Mouse (Mus musculus): ENCODE results near the gene Megf8.

Megf8 gene

DNA sequence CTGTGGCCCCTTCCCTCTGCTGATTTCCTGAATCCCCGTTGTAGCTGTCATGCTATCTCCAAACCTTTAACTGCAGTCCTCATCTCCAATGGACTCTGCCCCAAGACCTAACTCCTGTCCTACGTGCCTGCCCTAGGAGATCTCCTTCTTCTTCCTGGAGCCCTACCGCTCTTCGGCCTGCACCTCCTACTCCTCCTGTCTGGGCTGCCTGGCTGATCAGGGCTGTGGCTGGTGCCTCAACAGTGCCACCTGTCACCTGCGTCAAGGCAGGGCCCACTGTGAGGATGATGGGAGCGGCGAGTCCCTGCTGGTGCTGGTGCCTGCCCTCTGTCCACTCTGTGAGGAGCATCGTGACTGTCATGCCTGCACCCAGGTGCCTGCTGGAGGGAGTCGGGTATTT lies 22.4 kb downstream of the Megf8 start:
- DNase-seq (ENCODE audit: low spot score in 2 of 2), result no peak

DNA sequence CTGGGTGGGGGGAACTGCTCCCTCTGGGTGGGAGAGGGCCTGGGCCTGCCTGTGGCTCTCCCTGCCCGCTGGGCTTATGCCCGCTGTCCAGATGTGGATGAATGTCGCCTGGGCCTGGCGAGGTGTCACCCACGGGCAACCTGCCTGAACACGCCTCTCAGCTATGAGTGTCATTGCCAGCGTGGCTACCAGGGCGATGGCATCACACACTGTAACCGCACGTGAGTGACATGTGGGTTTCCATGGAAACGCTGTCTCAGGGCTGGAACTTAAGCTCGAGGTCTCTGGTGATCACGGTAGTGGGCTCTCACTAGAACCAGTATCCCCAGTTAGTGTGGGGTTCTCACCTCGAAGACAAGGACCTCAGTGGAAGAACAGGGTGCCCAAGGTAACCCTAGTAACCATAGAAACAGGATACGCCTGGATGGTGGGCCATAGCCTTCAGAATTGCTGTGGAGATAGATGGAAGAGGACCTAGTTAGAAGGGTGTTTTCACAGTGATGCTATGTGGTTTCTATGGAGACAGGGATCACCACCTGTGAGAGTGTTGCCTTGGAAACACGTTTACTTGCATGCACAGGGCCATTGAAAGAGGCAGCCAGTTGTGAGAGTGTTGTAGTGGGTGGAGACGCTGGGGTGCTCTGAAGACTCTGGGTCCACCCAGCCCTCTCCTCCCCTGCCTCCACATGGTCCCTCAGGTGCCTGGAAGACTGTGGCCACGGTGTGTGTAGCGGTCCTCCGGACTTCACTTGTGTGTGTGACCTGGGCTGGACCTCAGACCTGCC lies 24.2 kb downstream of the Megf8 start:
- no peak for DNase-seq (ENCODE audit: low spot score in 2 of 2)

DNA sequence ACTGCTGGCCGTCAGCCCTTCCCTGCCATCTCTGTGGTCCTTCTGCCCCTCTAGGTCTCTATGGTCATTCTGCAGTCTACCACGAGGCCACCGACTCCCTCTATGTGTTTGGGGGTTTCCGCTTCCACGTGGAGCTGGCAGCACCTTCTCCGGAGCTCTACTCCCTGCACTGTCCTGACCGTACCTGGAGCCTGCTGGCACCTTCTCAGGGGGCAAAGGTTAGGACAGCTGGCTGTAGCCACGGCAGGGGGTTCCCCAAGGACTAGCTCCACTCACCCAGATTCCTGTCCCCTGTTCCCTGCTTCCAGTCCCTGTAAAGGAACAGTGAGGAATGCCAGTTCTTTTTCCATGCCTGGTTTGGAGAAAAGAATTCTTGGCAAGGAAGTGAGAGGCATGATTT lies 31.9 kb downstream of the Megf8 start:
- DNase-seq (ENCODE audit: low spot score in 2 of 2), result no peak

DNA sequence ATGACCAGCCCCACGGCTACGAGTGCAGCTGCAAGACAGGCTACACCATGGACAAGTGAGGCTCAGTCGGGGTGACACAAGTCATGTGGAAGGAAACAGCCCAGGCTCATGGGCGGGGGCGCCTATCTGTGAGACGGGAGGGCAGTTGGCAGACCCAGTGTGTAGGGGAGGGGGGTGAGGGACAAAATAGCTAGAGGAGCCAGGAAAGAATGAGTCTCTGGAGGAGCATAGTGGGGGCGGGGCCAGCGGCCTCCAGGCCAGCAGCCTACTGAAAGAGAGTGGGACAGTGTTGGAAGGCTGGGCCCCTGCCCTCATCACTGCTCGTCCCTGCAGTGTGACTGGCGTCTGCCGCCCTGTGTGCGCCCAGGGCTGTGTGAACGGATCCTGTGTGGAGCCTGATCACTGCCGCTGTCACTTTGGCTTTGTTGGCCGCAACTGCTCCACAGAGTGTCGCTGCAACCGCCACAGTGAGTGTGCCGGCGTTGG lies 41.8 kb downstream of the Megf8 start:
- no peak for DNase-seq (ENCODE audit: low spot score in 2 of 2)

DNA sequence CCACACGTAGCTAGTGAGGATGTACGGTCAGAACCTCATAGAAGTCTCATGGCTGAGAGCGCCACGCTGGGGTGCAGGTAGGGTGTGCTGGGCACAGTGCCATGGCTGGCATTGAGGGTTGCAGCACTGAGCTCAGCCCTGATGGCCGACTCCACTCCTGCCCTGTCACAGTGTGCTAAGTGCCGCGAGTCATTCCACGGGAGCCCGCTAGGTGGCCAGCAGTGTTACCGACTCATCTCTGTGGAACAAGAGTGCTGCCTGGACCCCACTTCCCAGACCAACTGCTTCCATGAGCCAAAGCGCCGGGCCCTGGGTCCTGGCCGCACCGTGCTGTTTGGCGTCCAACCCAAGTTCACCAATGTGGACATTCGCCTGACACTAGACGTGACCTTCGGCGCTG lies 46.2 kb downstream of the Megf8 start:
- no peak for DNase-seq (ENCODE audit: low spot score in 2 of 2)

DNA sequence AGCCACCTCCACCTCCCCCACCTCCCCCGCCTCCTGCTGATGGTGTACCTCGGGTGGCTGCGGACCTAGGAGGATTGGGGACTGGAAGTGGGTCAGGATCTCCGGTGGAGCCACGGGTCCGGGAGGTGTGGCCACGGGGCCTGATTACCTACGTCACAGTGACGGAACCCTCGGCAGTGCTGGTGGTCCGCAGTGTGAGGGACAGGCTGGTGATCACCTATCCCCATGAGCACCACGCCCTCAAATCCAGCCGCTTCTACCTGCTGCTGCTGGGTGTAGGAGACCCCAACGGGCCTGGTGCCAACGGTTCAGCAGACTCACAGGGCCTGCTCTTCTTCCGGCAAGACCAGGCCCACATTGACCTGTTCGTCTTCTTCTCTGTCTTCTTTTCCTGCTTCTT lies 46.7 kb downstream of the Megf8 start:
- no peak for DNase-seq (ENCODE audit: low spot score in 2 of 2)

DNA sequence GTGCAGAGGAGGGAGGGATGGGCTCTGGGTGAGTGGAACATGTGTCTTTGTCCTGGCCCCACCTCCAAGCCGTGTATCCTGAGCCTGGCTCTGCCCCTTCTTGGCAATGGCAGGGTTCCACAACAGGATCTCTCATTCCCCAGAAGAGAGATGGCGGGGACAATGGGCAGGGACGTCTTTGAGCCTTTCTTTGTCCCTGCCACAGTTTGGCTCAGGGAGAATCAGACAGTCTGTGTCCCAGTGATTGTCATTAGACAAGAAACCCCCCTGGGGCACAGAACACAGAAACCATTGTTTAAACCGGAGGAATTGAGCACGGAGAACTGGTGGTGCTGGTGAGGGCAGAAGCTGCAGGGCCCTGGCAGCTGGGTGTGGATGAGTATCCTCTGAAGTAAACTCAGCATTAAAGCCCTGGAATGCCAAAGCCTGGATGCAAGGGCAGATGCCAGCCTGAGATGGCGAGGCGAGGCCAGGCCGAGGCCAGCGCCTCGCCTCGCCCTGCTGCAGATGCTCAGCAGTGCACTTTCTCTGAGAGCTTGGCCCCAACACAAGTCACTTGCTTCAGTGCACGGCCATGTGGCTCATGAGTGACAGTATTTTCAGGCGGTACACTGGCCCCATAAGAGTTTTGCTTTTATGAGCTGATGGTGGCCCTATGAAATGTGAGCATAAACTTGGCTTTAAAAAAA lies 49.1 kb downstream of the Megf8 start:
- no peak for DNase-seq (ENCODE audit: low spot score in 2 of 2)

DNA sequence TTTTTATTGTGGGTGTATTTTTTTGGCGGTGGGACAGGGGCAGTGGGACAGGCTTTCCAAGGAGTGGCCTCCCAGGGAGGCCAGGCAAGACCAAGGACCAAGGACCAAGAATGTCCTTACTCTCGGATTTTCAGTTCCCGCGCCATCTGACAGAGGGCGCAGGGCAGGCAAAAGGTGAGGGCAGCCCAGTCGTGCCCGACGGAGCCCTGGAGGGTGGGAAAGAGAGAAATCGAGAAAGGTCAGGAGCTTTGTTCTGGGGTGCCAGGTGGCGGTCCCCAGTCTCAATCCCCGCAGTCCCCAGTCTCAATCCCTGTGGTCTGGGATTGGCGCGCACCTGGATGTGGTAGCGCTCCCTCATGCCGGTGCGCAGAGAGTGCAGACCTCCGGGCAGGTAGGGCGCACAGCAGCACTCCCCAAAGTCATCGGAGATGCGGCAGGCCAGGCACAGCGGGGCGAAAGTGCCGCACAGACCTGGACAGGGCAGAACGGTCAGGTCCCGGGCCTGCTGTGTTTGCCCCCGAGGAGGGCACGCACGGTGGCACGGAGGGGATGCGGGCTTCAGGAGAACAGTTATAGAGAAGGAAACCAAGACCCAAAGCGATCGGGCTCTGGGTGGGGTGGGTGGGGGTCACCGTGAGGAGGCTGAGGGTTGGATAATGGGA lies 50.8 kb downstream of the Megf8 start:
- DNase-seq (ENCODE audit: low spot score in 2 of 2), result no peak

DNA sequence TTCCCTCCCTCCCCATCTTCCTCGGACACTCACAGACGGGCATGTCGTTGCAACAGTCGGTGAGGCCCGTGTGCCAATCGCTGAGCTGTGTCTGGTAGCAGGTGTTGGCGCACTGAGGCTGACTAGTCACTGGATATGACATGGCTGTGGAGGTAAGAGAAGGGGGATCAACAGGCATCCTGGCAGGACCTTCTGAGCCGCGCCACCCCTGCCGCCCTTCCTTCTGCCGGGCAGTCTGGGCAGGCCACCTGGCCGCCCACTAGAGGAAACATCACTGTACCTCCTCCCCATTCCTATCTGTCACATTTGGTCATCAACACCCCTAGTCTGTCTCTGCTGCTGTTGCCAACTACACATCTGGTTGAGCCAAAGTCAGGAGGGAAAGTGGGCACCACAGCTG lies 51.4 kb downstream of the Megf8 start:
- DNase-seq (ENCODE audit: low spot score in 2 of 2), result no peak

DNA sequence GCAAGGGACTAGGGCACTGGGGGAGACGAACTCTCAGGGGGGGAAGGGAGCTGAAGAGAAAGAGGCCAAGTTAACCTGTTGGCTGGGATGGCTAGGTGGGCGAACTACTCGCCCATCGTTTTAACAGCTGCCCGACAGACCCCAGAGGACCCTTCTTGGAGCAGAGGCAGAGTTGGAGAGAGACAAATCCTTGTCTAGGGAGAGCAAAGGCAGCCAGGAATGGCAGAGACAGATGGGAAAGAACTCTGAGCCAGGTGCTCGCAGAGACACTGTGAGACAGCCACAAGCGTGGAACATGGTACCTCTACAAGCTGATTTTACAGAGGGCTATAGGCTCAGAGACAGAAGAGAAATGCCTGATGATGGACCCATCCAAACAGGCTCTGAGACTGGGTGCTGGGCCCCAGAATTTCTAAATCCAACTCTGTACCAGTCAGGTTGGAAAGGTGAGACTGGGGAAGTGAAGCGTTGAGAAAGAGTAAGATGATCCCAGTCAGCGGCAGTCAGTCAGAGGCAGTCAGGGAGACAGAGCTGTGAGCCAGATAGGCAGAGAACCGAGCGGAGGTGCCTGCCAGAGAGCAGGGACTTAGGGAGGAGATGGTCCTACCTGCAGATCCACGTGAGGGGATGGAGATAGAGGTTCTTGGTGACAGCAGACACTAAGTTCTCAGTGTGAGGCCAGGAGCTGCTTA lies 52.2 kb downstream of the Megf8 start, which contains the start of gene Cnfn:
Cnfn (minus strand) TSS at position 667 of the 692 bp plus-strand sequence.
- no peak for DNase-seq (ENCODE audit: low spot score in 2 of 2)

DNA sequence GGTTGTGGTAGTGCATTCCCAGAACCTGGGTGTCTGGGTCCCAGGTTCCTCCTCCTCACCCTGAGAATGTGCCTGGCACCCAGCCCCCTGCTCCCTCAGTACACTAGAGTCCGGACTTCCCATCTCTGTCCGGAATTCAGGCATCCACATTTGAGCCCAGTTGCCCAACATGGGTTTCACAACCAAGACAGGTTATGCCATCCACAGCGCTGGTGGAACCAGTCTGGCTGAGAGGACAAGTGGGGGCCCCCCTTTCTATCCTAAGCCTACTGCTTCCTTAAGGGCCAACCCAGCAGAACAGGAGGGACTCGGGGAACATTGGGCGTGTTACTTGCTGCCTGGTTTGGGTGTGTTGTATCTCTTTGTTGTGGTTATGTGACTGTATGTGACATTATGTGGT lies 55.5 kb downstream of the Megf8 start:
- DNase-seq (ENCODE audit: low spot score in 2 of 2), result no peak

DNA sequence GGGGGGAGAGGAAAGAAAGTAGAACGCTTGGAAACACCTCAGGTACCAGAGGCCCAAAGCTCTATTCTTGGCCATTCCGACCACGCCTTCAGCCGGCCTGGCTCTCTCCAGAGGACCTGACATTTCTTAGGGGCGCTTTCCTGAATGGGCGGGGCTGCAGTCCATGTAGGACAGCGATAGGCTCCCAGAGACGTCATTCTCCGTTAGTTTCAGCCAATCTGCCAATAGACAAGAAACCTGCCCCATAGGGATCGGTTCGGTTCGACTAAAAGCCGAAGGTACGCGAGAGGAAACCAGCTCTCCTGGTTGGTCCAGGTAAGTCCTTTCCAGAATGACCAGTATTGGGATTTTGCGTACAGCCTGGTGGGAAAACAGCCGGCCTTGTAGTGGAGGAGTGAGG lies 59.6 kb downstream of the Megf8 start:
- no peak for DNase-seq (ENCODE audit: low spot score in 2 of 2)

DNA sequence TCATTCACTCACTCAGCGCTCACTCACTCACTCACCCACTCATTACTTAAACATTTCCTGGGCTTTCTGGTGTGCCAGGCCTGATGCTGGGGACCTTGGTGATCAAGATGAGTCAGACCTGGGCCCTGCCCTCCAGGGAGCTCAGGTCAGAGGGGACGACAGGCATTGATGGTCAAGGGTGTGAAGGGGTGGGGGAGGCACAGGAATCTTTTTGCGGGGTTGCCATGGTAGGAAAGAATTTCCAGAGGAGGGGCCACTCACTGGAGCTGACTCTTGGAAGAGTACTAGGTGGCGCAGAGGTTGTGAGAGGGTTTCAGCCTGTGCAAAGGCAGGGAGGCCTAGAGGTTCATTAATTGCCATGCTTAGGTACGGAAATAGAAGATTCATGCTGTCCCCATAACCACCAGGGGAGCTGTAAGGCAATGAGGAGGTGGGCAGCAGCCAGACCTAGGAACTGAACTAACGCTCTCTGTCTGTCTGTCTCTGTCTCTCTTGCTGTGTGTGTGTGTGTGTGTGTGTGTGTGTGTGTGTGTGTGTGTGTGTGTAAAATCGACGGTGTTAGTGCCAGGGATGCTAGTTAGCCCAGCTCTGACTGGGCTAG lies 60.2 kb downstream of the Megf8 start:
- no peak for DNase-seq (ENCODE audit: low spot score in 2 of 2)

DNA sequence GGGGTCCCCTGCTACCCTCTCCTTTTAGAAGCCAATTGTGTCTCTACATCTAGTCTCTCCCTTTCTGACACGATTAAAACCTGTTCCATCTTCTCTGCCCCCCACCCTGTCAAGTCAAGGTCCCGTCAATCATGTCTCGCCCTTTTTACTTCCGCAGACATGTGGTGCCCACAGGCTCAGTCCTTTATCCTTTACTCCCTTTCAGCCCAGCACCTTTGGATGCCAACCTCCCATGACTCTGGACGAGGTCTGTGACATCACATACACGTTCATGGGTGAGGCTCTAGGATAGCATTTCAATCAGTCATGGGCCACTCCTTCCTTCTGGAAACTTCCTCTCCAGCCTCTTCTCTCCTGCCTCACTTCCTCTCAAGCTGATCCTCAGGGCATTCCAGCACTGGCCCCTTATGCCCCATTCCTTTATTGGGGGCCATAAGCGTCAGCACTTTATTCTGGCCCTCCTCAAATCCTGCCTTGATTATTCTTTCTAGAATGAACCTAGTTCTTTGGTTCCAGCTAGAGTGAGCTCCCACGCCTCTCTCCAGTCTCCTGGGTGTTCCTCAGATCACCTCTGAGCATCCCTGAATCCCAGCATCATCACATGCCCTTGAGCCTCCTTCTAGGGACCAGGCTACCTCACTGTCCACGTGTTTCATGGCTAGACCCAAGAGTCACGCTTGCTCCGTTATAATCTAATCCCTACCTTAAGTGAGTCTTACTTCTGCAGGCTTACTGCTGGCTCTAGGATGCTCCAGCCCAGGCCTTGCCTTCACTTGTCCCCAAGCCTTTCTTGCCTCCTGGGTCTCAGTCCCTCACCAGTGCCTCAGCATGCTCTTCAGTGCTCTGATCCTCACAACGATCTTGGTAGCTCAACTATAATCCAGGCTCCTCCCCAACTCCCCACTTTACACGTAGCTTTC lies 61.5 kb downstream of the Megf8 start:
- DNase-seq (ENCODE audit: low spot score in 2 of 2), result no peak

DNA sequence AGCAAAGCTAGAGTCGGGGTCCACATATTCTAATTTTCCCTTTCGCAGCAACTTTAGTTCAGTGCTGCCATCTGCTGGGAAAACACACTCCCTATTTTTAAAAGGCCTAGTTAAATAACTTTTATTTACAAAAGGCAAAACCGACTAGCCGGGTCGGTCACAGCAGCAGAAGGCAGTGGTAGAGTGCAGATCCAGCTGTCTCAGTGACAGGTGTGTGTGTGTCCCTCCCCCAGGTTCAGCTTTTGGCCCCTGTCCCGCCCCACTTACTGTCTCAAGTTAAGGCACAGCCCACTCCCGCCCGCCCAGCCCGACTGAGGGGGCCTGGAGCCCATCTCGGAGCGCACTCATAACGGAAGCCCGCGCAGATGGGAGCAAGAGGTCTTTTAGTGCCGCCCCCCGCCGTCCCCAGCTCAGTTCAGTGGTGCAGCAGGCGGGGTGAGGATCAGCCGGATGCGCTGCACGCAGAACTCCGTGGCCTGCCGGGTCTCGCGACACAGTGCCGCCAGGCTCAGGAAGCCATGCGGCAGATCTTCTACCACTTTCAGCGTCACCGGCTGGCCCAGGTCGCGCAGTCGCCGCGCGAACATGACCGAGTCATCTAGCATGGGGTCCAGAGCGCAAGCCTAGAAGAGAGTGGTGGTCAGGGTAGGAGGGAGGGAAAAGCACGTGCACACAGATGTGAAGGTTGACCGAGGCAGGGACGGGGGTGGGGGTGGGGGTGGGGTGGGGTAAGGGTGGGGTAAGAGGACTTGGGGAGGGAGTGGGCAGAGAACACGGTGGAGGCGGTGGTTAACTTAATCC lies 62.8 kb downstream of the Megf8 start:
- DNase-seq (ENCODE audit: low spot score in 2 of 2), result peak; percentile 68 to 76

DNA sequence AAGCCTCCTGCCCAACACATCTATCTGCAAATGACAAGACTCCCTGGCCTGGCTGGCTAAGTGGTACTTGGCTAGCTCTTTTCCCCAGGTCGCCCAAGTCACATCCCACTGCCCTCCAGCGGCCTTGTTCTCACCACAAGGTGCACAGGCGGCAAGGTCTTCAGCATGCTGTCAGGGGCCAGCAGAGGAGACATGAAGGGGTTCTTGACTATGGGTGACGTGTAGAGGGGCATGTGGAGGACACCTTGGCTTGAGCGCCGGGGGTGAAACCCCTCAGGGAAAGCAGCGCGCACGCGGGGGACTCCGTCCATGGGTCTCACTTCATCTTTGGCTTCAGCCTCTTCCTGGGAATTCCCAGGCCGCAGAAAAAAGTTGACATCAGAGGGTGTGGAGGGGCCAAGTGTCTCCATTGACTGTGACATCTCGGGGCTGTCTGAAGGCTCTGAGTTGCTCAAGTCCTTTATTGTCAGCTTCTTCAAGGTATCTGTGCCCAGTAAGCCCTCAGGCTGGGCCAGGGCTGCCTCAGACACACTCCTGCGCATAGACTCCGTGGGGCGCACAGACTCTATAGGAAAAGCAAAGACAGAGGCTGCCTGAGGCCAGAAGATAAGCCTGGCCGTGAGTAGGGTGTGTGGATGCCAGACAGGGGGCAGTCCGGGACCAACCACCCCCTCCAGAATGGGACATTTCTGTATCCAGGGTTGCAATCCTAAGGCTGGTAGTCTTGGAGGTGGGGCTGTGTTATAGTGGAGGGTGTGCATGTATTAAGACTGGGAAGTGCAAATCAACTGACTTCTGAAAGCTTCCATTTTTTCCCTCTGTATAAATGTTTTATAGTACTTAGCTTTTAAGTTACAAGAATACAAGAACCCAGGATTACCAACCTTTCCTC lies 63.7 kb downstream of the Megf8 start:
- DNase-seq (ENCODE audit: low spot score in 2 of 2), result no peak

DNA sequence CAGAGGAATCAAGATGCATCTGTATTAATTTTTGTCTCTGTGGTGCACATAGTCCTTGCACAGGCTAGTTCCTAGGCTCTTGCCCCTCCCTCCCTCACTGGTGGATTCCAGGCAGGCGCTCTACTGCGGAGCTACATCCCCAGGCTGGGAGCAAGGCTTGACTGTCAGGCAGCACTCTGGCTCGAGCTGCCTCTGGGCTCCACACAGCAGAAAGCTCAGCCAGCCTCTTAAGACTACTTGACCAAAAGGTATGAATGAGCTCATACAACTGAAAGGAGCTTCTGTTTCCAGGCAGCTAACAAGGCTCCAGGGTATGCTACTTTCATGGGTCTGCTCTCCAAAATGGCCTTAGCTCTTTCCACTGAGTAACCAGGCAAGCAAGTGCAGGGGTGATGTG lies 64.3 kb downstream of the Megf8 start:
- no peak for DNase-seq (ENCODE audit: low spot score in 2 of 2)

DNA sequence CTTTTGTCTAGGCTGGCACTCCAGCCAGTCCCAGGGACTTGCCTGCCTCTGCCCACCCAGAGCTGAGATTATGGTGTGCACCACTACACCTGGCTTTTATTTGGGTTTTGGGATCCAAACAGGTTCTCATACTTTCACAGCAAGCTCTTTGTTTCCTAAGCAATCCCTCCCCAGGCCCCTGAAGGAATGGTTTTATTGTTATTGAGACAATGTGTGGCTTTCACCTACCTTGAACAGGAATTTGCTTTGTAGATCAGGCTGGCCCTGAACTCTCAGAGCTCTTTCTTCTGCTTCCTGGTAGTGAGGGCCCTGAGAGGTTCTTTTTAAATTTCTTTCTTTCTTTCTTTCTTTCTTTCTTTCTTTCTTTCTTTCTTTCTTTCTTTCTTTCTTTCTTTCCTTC lies 65.6 kb downstream of the Megf8 start:
- DNase-seq (ENCODE audit: low spot score in 2 of 2), result no peak

DNA sequence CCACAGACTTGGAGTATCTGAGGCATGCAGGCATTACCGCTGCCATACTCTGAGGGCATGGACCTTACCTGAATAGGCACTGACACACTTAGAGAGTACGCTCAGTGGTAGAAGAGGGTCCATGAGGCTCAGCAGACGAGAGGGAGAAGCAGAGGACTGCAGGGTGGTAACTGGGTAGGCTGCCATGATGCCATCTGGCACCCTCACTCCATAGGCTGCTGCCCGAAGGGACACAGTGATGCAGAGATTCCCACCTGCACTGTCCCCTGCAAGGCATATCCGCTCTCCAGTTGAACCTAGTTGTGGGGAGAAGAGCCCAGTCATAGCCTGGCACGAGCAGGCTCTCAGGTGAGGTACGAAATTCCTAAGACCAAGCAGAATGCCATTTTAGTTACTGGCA lies 66.4 kb downstream of the Megf8 start:
- no peak for DNase-seq (ENCODE audit: low spot score in 2 of 2)
